Mouse (Mus musculus) neural tube, embryonic 14.5 days (tissue): Measurements from ENCODE around the gene Krtap5-4. TPM values are rescaled to one million over a fixed set of nuclear protein-coding genes. Genes with fewer than 3 reads are reported as not detected.

Experiments
- ATAC-seq: fragments of 200-750 bp; cut with Nextera tagmentation; 2 replicates; pipeline ENCODE4 v1.8.0; 2017; ENCODE audit warnings: low read depth, mild to moderate bottlenecking, moderate TSS enrichment, moderate library complexity
- H3K27ac ChIP-seq: fragments of 300-500 bp; sonication (generic); 2 replicates; pipeline ENCODE4 v1.5.1; 2014; ENCODE audit warnings: low read depth, mild to moderate bottlenecking, control low read depth, low read length, moderate library complexity, mixed read lengths
- H3K27me3 ChIP-seq: fragments of 300-500 bp; sonication (generic); 2 replicates; pipeline ENCODE4 v1.6.1; 2014; ENCODE audit warnings: low read length; ENCODE audit not compliant: control insufficient read depth, insufficient read depth
- H3K36me3 ChIP-seq: fragments of 300-500 bp; sonication (generic); 2 replicates; pipeline ENCODE4 v1.6.1; 2014; ENCODE audit warnings: low read length, mixed read lengths; ENCODE audit not compliant: control insufficient read depth, insufficient read depth
- H3K4me1 ChIP-seq: fragments of 300-500 bp; sonication (generic); 2 replicates; pipeline ENCODE4 v1.6.1; 2014; ENCODE audit warnings: low read length; ENCODE audit not compliant: control insufficient read depth, insufficient read depth
- H3K4me2 ChIP-seq: fragments of 300-500 bp; sonication (generic); 2 replicates; pipeline ENCODE4 v1.6.1; 2014; ENCODE audit warnings: mild to moderate bottlenecking, low read depth, low read length, control low read depth
- H3K4me3 ChIP-seq: fragments of 300-500 bp; sonication (generic); 2 replicates; pipeline ENCODE4 v1.5.1; 2014; ENCODE audit warnings: low read depth, low read length, control low read depth, mixed read lengths
- H3K9ac ChIP-seq: fragments of 300-500 bp; sonication (generic); replicated peaks from 2 replicates; pipeline ENCODE4 v1.6.1; 2014; ENCODE audit warnings: low read depth, mild to moderate bottlenecking, control low read depth, low read length, mixed read lengths
- H3K9me3 ChIP-seq: fragments of 300-500 bp; sonication (generic); 2 replicates; pipeline ENCODE4 v1.6.1; 2016; ENCODE audit warnings: low read length; ENCODE audit not compliant: control insufficient read depth
- WGBS: fragments of 180-500 bp; shearing (Covaris S2); extraction: QIAGEN DNeasy Blood & Tissue Kit; methylation state at CpG from one replicate; pipeline ENCODE4 v1.1.7; 2014; 5-methylcytosine and 5-hydroxymethylcytosine counted together
- polyA plus RNA-seq: library from polyadenylated mRNA; unstranded; fragments of >200 nt; fragmentation: Nextera tagmentation; extraction: Ambion mirVana; gene quantifications from 2 replicates; pipeline ENCODE4 v1.2.1, GENCODE M21; 2014

Gene Krtap5-4
- polyA plus RNA-seq, 1 experiment from 2014 or later: not detected

GRCm38 (mm10) chr7:142351569-142351968 is 48.2 kb downstream of the Krtap5-4 start:
- no peaks in the 10 kb centered on the region for H3K27me3 ChIP-seq
- H3K36me3 ChIP-seq: no peaks in the 10 kb centered on the region
- no peak overlapping the region for H3K4me3 ChIP-seq
- no peak overlapping the region for H3K27ac ChIP-seq
- no peak overlapping the region for H3K4me2 ChIP-seq
- H3K9me3 ChIP-seq: no peaks in the 10 kb centered on the region
- WGBS: 72% methylated on average over 5 of the region's 5 CpGs
- no peak for ATAC-seq
- no peak overlapping the region for H3K9ac ChIP-seq
- no peaks in the 10 kb centered on the region for H3K4me1 ChIP-seq

DNA sequence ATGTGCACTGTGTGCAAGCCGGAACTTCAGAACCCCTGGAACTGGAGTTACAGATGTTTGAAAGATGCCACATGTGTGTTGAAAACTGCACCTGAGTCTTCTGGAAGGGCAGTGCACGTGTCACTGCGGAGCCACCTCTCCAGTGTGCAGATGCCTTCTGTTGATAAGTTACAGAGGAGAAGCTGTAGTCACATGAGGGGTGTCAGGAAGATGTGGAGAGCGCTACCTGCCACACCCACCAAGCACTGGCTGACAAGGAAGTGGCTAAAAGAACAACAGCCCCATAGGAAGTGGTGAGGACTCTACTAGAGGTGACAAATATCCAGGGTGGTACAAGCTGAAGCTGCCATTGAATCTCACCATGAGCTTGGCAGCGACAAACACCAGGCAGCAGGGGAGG is 50.5 kb downstream of the Krtap5-4 start:
- no peaks in the 10 kb centered on the region for H3K36me3 ChIP-seq

More for the DNA sequence above, 50.5 kb downstream of the Krtap5-4 start:
- H3K9ac ChIP-seq: no peak overlapping the region
- no peaks in the 10 kb centered on the region for H3K9me3 ChIP-seq
- no peak overlapping the region for H3K27ac ChIP-seq
- no peak overlapping the region for H3K4me3 ChIP-seq
- ATAC-seq: no peak
- 80% methylated on average over 5 of the region's 5 CpGs for WGBS
- no peaks in the 10 kb centered on the region for H3K27me3 ChIP-seq
- H3K4me1 ChIP-seq: no peaks in the 10 kb centered on the region
- H3K4me2 ChIP-seq: no peak overlapping the region

Other genes starting within 250 kb of the Krtap5-4 start
- 50.5 and 53.5 TPM in 2 replicates for gene Mob2, start 242.5 kb upstream of the Krtap5-4 start, polyA plus RNA-seq
- gene Dusp8, start 207.7 kb upstream of the Krtap5-4 start, polyA plus RNA-seq: 136 and 141 TPM in 2 replicates
- not detected in 2 replicates for gene Gm45618, start 182.8 kb upstream of the Krtap5-4 start, polyA plus RNA-seq
- not detected in 2 replicates for gene Gm39115, start 167.5 kb upstream of the Krtap5-4 start, polyA plus RNA-seq
- gene Gm45337, start 158.9 kb upstream of the Krtap5-4 start, polyA plus RNA-seq: not detected in 2 replicates
- gene Gm29735, start 146.4 kb upstream of the Krtap5-4 start, polyA plus RNA-seq: not detected in 2 replicates
- gene Gm4553, start 137.8 kb upstream of the Krtap5-4 start, polyA plus RNA-seq: 0.40 TPM in 1 of 2 replicates, not detected in the other
- gene Krtap5-2, start 127.5 kb upstream of the Krtap5-4 start, polyA plus RNA-seq: not detected in 2 replicates
- gene Gm10153, start 113.2 kb upstream of the Krtap5-4 start, polyA plus RNA-seq: not detected in 2 replicates
- not detected in 2 replicates for gene Krtap5-3, start 102.2 kb upstream of the Krtap5-4 start, polyA plus RNA-seq
- not detected in 2 replicates for gene Gm7579, start 91.7 kb upstream of the Krtap5-4 start, polyA plus RNA-seq
- not detected in 2 replicates for gene Krtap5-5, start 73.6 kb upstream of the Krtap5-4 start, polyA plus RNA-seq
- not detected in 2 replicates for gene Gm40460, start 62.5 kb upstream of the Krtap5-4 start, polyA plus RNA-seq
- gene Gm2431, start 45.2 kb upstream of the Krtap5-4 start, polyA plus RNA-seq: not detected in 2 replicates
- gene Gm4559, start 29.2 kb upstream of the Krtap5-4 start, polyA plus RNA-seq: not detected in 2 replicates
- not detected in 2 replicates for gene Krtap5-1, start 6.4 kb upstream of the Krtap5-4 start, polyA plus RNA-seq
- gene Ifitm10, start 70.2 kb downstream of the Krtap5-4 start, polyA plus RNA-seq: 6.0 and 11.2 TPM in 2 replicates
- 2.9 TPM in 1 of 2 replicates, not detected in the other for gene Gm49369, start 79.1 kb downstream of the Krtap5-4 start, polyA plus RNA-seq
- 250 and 288 TPM in 2 replicates for gene Ctsd, start 84.5 kb downstream of the Krtap5-4 start, polyA plus RNA-seq
- gene Syt8, start 131.3 kb downstream of the Krtap5-4 start, polyA plus RNA-seq: not detected in 2 replicates
- gene Tnni2, start 138.3 kb downstream of the Krtap5-4 start, polyA plus RNA-seq: 1.4 and 4.3 TPM in 2 replicates
- gene Lsp1, start 157.3 kb downstream of the Krtap5-4 start, polyA plus RNA-seq: 3.9 and 5.6 TPM in 2 replicates
- 2.3 and 4.8 TPM in 2 replicates for gene Tnnt3, start 195.3 kb downstream of the Krtap5-4 start, polyA plus RNA-seq
- gene Mrpl23, start 229.1 kb downstream of the Krtap5-4 start, polyA plus RNA-seq: 16.0 and 21.4 TPM in 2 replicates